Mouse (Mus musculus) midbrain, embryonic 14.5 days (tissue): ENCODE data around the gene Cdk6. TPM values are rescaled to one million over a fixed set of nuclear protein-coding genes. Genes with fewer than 3 reads are reported as not detected.

Experiments
- polyA plus RNA-seq: library from polyadenylated mRNA; unstranded; fragments of >200 nt; fragmentation: Nextera tagmentation; extraction: Ambion mirVana; gene quantifications from 2 replicates; pipeline ENCODE4 v1.2.1, GENCODE M21; 2014

The Cdk6 gene
- polyA plus RNA-seq, 1 experiment from 2014 or later = 15.9 TPM

Other genes with a start within 250 kb of the Cdk6 start
- 25.7 and 29.0 TPM in 2 replicates for gene Fam133b, start 202.3 kb downstream of the Cdk6 start, polyA plus RNA-seq
- gene 1700109H08Rik, start 230.1 kb downstream of the Cdk6 start, polyA plus RNA-seq = 3.6 and 4.1 TPM in 2 replicates